Mouse (Mus musculus) yolk sac, embryonic 10.5 days (tissue): ENCODE measurements around the gene Rnase9.

ENCODE experiments used
- DNase-seq: peaks from one replicate; pipeline ENCODE4 v3.0.0-alpha.2; 2017; ENCODE audit warnings: low spot score

Gene Rnase9

GRCm38 (mm10) chr14:51041769-51042168 is at the start of gene Rnase9:
Rnase9 (minus strand) TSS chr14:51041869.
- DNase-seq: no peak

GRCm38 (mm10) chr14:51090077-51090781 is 48.6 kb upstream of the Rnase9 start:
- peak; percentile 90 for DNase-seq

- DNase-seq: no peak
Observed at GRCm38 (mm10) chr14:51089674-51090076, 48.0 kb upstream of the Rnase9 start.

- peak; percentile 99 for DNase-seq
Observed at GRCm38 (mm10) chr14:51088970-51089673, 47.5 kb upstream of the Rnase9 start.

GRCm38 (mm10) chr14:51088166-51088969 is 46.7 kb upstream of the Rnase9 start:
- DNase-seq: peak; percentile 88

GRCm38 (mm10) chr14:51087762-51088161 is 46.1 kb upstream of the Rnase9 start:
- DNase-seq: no peak

- DNase-seq: no peak
Observed at GRCm38 (mm10) chr14:51085911-51086310, 44.2 kb upstream of the Rnase9 start.

- no peak for DNase-seq
Observed at GRCm38 (mm10) chr14:51085086-51085485, 43.4 kb upstream of the Rnase9 start.

GRCm38 (mm10) chr14:51083805-51084204 is 42.1 kb upstream of the Rnase9 start:
- DNase-seq: no peak

GRCm38 (mm10) chr14:51082599-51083581 is 41.2 kb upstream of the Rnase9 start:
- peak; percentile 86 for DNase-seq

- DNase-seq: no peak
Observed at GRCm38 (mm10) chr14:51081035-51081434, 39.4 kb upstream of the Rnase9 start.

- DNase-seq: no peak
Observed at GRCm38 (mm10) chr14:51079180-51079579, 37.5 kb upstream of the Rnase9 start.

GRCm38 (mm10) chr14:51074335-51074734 is 32.7 kb upstream of the Rnase9 start, which contains the start of gene Olfr750:
Olfr750 (minus strand) TSS chr14:51074435.
- DNase-seq: no peak

- DNase-seq: no peak
Observed at GRCm38 (mm10) chr14:51069617-51070016, 27.9 kb upstream of the Rnase9 start.

GRCm38 (mm10) chr14:51068956-51069355 is 27.3 kb upstream of the Rnase9 start:
- DNase-seq: no peak

- no peak for DNase-seq
Observed at GRCm38 (mm10) chr14:51060761-51061160, 19.1 kb upstream of the Rnase9 start.

GRCm38 (mm10) chr14:51057401-51057831 is 15.7 kb upstream of the Rnase9 start, which contains the start of gene Rnase12:
Rnase12 (minus strand) TSS chr14:51057661.
- DNase-seq: no peak

- DNase-seq: no peak
Observed at GRCm38 (mm10) chr14:51054243-51055237, 12.9 kb upstream of the Rnase9 start.

GRCm38 (mm10) chr14:51053176-51053575 is 11.5 kb upstream of the Rnase9 start:
- no peak for DNase-seq

- no peak for DNase-seq
Observed at GRCm38 (mm10) chr14:51051941-51052340, 10.3 kb upstream of the Rnase9 start.
